Mouse (Mus musculus): ENCODE data around the gene Hibch.

The Hibch gene

DNA sequence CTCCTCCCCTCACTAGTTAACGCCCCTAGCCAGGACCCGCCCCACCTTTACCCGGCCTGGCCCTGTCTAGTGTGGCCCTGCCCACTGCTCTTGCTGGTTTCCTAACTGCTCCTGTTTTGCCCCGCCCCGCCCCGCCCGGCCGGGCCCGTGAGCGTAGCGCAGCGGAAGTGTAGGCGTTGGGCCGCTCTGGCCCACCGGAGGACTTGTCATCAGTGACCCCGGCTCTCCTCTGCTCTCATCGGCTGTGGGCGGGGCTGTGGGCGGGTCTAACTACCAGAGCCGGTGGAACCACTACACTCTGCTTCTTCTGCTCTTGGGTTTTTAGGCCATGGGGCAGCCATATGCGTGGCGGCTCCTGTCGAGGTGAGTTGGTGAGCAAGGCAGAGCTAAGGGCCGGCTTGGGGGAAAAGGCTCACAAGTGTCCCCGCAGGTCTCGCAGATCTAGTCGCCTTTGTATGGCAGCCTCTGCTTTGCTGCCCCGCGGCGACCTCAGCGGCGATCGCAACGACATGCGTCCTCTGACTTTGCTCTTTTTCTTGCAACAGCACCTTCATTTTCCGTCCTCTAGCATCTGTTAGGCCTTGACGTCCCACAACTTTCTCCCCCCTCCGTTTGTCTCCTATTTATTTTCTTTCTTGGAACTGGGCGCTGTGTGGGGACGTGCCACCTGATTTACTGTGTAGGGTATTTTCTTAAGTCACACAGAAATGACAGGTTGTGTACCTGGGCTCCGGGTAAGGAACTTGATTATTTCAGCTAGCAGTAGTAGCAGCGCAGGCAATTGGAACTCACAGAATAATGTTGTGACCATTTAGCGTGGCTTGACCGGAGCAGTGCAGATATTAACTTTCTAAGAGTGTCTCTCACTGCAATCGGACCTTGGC is at the start of gene Hibch:
Gene Hibch (plus strand): TSS at position 148 of the 884 bp plus-strand sequence.
- DNase-seq (ENCODE audit: low spot score in 2 of 2), result peak; percentile 99

DNA sequence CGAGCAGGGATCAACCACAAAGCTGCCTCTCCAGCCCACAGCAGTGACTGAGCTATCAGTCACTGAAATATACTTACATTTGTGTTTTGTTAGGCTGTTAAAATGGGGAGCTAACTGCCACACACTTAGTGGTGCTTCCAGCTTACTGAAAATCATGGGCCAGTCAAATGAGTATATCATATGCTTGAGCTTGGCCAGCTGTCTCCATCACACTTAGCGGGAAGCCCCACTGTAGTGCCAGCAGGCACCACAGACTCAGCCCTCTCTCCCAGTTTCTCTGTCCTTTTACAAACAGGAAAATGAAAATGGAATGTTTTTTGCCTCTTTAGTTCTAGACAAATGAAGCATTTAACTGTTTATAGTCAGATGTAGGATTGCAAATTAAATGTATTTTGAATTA is 48.8 kb upstream of the Hibch start:
- DNase-seq (ENCODE audit: low spot score in 2 of 2), result no peak

DNA sequence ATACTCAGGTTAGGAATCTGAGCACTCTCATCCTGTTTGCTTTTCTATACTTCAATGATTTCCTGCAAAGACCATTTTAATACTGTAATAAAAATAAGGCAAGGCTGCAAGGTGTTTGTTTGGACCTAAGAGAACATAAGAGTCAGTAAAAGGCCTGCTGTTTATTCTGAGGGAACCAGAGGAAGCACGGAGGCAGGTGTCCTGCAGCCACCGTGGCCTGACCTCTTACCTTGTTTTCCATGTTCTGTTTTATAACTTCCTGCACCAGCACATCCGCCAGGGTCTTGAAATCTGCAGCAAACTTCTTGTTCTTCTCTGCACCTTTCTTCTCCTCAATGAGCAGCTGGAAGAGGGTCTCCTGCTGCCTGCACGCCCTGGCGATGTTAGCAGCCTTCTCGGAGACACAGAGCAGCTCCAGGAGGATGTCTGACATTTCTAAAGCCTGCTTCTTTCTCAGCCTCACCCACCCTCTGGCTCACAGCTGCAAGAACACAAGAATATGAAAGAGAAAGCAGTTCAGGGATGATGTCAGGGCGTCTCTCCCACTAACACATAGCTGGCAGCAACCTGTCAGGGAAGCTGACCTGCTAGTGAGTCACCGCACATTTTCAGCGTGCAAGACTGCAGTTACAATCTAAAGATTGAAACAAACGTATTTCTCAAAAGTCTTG is 45.5 kb upstream of the Hibch start:
- peak; percentile 59 to 73 for DNase-seq (ENCODE audit: low spot score in 2 of 2)

DNA sequence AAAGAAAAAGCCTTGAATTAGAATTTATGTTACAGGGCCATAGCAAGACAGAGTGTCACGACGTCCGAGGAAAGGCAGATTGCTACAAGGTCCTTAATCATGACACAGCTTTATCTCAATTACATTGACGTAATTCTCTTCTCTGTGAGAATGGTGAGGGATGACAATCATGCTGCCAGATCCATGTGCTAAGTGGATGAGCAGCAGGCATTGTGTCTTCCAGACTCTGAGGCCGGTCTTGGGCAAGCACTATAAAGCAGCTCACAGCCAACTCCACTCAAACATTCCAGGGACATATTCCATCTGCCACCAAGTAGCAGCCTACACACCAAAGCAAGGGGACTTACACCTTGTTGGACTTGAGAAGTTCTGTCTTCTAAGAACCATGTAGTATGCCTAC is 45.0 kb upstream of the Hibch start:
- no peak for DNase-seq (ENCODE audit: low spot score in 2 of 2)

DNA sequence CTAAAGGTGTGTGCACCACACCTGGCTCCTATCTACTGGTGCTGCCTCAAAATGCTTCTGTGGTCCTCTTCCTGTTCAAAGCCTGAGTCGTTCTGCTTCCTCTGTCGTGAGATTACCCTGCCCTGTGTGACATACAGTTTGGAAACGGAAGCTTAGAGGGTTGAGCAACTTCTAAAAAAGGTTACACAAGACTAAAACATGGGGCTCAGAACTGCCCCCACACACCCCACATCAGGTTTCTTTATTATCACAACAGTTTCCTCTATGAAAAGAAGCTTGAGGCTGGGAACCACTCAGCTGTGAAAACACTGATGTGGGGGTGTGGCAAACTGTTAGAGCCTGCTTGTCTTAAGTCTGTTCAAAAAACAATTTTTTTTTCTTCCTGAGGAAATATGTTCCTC is 44.4 kb upstream of the Hibch start:
- DNase-seq (ENCODE audit: low spot score in 2 of 2), result peak; percentile 59 to 65

DNA sequence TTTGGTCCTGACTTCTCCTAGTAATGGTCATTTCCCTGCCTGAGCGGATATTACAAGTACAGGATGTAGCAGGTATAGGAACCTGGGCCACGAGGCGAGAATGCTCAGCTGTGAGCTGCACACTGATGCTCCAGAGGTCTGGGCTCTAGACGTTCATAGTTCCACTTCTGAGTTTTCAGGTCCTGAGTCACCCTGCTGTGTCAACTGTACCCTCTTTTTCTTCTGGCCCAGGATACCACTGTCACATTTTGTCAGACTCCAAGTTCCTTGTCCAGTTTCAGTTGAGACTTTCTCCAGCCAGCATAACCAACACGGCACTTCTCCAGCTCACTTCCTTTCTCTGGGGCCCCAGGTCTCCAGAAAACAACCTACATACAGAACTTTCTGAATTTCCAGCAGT is 43.1 kb upstream of the Hibch start:
- DNase-seq (ENCODE audit: low spot score in 2 of 2), result no peak

DNA sequence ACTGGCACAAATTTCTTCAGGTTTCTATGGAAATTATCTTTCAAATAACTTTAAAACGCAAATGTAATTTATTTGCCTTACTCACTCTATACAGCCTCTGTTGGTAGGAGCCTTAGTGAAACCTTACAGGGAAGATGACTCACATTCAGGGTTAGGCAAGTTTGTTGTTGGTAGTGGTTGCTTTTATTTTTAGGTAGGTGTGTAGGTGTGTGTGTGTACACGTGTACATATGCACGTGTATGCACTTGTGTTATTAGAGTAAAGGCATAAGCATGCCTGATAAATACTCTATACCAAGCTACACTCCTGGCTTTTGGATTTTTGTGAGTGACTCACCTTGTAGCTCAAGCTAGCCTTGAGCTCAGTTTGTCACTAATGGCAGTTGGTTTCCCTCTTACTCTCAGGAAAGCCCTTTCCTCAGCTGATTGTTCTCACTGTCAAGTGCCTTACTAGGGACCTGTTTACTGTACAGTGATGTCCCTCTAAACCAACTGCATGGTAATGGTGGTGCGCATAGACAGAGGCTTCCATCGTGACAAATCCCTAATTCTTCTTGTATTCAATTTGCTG is 42.2 kb upstream of the Hibch start:
- DNase-seq (ENCODE audit: low spot score in 2 of 2), result no peak

DNA sequence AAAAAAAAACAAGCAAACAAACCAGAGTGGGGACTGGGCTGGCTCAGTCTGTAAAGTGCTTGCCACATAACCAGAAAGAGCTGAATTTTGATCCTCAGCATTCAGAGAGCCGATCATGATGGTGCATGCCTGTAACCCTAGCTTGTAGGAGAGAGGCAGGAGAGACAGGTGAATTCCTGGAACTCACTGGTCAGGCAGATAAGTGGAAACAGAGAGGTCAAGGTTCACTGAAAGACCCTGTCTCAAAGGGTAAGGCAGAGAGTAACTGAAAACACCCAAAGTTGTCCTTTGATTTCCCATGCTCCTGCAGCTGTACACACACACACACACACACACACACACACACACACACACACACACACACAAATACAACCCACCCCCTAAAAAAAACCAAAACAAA is 39.7 kb upstream of the Hibch start:
- DNase-seq (ENCODE audit: low spot score in 2 of 2), result no peak

DNA sequence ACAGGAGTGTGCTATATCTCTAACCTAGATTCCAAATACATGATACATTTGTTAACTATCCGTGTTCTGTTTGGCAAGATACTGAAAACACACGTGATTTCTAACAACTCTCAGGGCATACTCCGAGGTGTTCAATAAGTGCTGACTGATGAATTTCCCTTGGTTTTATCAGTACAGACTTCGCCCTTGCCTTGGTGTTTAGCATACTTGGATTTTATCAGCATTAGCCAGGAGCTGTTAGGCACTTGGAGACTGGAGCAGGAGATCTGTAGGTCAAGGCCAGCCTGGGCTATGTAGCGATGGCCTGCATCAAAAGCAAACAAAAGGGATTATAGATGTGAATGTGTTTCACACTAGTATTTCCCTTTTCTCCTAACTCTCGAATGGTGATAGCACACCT is 36.3 kb upstream of the Hibch start:
- no peak for DNase-seq (ENCODE audit: low spot score in 2 of 2)

DNA sequence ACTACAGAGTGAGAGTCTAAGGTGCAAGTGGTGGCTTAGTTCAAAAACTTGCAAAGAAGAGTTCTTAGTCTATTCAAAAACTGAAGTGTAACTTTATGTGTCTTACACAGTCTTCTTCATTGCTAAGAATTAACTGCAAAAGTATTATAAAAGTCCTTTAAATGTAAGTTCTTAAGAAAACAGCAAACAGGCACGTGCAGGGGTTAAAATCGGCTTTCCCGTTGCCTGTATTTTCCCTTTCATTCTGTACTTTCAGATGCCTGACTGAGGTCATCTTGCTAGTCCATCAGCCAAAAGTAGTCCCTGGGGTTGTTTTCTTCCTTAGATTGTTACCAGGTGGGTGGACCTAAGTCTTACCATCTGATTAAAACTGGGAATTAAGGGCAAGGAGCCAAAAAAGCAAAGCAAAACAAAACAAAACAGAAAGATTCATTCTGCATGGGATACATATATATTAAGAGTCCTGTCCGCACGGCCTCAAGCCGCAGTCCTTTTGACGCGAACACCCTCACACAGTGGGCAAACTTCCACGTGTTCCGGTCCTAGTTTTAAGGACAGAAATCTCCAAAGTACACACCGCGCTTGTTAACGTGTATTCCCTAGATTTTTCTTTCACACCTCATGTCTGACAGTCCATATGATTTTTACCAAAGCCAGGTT is 28.4 kb upstream of the Hibch start:
- DNase-seq (ENCODE audit: low spot score in 2 of 2), result no peak

DNA sequence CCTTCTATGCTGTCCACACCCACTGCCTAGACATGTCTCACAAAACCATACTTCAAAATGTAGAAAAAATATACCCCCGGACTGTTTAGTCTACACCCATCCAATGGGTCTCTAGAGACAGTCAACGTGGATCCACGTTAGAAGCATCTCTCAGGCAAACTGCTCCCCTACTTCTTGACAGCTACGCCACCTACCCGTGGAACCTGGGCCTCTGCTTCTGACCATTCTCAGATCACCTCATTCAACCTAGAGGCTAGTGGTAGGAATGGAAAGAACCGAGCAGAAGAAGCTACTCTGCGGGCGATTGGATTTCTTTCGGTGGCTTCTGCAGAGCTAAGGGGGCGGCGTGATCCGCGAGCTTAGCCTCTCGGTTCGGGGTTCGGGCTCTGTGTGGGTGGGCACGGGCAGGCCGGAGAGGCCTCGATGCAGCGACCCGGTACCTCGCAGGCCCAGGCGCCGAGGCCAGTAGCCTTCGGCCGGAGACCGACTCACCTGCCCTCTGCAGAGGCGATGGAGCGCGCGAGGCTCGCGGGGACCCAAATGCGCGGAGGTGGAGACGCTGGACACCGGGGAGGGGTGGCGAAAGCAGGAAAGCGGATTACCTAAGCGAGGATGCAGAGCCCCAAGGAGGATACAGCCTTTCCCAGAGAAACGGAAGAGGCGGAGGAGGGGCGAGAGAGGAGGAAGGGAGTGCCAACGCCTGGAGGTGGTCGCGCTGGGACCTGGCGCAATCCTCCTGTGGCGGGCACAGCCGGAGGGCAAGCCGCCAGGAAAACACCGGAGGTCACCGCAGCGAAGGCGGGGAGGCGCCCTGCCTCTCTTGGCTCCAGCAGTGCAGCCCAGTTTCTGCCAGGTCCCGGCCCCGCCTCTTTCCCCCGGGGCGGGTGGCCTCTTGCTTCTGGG is 27.6 kb upstream of the Hibch start, which contains the start of gene Inpp1:
Gene Inpp1 (minus strand): TSS at position 779 of the 903 bp plus-strand sequence.
- DNase-seq (ENCODE audit: low spot score in 2 of 2), result peak; percentile 79 to 84

DNA sequence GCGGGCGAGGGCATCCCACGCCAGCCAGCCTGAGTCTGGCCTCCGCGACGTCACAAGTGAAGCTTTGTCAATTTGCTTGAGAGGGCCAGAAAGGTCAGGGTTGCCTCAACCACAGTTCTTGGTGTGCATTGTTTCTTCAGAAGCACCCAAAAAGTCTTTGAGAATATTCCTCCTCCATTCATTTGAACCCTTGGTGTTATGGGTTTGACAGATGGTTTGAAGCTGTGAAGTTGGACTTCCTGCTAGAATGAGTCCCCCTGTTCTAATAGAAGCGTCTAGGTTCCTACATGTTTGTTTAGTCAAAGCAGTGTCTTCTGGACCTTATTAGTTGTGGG is 26.9 kb upstream of the Hibch start:
- no peak for DNase-seq (ENCODE audit: low spot score in 2 of 2)

DNA sequence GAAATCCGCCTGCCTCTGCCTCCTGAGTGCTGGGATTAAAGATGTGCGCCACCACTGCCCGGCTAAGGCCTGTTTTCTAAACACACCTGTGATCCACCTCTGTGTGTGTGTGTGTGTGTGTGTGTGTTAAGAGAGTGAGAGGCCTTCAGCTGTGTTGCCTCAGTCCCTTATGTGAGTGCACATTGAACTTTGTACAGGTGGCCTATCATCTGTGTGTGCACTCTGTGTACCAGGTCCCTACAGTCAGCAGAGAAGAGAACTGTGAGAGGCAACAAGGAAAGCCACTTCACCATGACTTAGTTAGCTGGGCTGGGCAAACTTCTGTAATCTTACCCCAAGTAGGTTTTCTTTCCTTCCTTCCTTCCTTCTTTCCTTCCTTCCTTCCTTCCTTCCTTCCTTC is 5.6 kb upstream of the Hibch start:
- no peak for DNase-seq (ENCODE audit: low spot score in 2 of 2)

DNA sequence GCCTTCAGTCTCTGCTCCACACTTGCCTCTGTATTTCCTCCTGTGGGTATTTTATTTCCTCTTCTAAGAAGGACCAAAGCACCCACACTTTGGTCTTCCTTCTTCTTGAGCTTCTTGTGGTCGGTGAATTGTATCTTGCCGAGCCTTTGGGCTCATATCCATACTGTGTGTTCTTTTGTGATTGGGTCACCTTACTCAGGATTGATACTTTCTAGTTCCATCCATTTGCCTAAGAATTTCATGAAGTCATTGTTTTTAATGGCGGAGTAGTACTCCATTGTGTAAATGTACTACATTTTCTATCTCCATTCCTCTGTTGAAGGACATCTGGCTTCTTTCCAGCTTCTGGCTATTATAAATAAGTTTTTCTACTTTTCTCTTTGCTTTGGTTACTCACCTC is 375 bp upstream of the Hibch start:
- no peak for DNase-seq (ENCODE audit: low spot score in 2 of 2)

DNA sequence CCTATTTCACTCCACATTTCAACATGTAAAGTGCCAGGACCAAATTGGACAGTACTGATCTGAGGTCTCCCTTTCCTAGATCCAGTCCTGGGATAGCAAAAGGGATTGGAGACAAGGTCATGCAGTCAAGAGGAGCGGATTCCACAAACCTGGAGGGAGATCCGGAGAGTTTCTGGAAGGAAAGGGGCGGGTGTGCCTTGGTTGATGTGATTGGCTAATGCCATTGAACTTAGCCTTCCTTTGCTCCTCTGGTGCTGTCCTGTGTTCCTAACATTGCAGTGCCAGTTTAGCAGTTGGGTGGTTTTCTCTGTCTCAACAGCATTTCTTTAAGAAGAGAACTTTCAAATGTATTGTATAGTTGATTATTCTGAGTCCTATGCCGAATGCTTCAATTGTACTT is 1.8 kb downstream of the Hibch start:
- DNase-seq (ENCODE audit: low spot score in 2 of 2), result no peak

DNA sequence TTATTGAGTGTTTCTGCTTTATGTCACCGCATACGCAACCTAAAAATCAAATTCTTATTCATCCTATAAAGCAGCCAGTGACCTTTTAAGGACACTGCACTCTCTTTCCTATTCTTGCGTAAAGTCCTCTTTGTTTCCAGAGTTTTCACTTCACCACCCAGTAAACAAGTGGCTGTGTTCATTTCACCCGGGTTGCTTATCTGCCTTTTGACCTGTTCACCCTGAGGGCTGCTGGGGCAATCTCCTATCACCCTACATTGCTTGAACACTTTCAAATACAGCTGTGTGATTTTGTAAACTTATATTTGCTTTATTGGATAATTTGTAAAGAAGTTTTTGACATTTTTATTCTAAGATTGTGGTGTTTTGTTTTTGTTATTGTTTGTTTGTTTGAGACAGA is 4.7 kb downstream of the Hibch start:
- no peak for DNase-seq (ENCODE audit: low spot score in 2 of 2)

DNA sequence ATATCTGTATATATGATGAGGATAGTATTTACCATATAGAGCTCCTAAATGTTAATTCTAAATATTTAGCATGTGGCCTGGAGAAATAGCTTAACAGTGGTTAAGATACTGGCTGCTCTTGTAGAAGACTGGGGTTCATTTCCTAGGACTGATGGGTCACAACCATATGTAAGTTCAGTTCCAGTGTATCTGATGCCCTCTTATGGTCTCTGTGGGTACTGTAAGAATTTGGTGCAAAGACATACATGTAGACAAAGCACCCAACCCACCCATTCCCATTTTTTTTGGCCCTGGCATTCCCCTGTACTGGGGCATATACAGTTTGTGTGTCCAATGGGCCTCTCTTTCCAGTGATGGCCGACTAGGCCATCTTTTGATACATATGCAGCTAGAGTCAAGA is 9.3 kb downstream of the Hibch start:
- peak; percentile 20 to 34 for DNase-seq (ENCODE audit: low spot score in 2 of 2)

DNA sequence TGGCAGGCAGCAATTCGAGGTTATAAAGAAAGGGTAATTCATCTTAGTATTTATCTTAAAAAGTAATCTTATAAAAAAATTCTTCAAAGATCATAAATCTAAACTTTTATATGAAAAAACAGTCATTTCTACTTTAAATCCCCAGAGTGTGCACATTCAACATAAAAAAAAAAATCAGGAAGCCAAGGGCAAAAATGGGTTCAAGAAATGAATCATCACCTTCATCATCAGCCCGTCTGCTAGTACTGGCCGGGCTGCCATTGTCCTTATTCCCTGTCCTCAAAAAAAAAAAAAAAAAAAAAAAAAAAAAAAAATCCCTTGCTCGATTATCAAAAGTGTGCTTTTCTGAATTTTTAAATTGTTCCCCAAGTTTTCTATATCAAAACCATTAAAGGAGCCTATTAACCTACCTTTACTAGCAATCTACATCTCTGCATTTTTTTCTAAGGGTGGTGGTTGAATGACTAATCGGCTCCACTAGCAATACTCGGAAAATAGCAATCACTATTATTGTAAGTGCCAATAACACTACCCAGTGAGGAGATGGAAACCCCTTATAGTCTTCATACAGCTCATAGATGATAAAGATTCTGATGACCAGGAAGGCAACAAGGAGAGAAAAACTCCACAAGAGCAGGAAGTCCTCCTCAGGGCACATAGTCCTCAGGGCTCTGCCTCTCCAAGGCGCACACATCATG is 11.3 kb downstream of the Hibch start:
- DNase-seq (ENCODE audit: low spot score in 2 of 2), result no peak

DNA sequence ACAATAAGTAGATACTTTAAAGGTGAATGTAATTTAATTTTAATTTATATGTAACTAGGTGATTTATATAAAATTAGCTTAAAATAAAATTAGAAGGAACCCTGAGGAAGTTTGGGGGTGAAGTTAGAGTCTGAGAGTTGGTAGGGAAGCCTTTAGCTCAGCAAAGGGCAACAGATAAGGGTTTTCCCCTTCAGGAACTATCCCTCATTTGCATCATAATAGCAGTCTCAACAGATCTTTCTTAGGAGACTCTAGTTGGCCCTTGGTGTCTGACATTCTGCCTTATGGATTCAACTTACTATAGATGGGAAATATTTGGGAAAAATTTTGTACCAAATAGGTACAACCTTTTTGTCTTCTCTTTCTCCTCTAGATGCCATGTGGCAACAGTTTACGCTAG is 19.5 kb downstream of the Hibch start:
- no peak for DNase-seq (ENCODE audit: low spot score in 2 of 2)

DNA sequence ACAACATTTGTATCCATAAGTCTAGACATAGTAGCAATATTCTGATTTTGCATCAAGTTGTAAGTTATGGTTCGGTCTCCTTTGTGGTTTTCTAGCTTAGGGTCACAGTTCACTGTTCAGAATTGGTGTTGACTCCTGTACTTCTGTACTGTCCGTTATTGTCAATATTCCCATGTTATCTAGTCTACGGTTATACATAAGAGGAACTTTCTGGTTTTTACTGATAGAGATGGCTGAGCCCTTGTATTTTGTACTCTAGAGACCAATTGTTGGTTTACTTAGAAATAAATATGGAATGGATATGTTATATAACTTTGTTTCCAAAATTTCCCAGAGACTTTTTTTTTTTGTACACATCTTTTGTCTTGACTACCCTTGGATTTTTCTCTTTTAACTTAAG is 21.3 kb downstream of the Hibch start:
- DNase-seq (ENCODE audit: low spot score in 2 of 2), result no peak

DNA sequence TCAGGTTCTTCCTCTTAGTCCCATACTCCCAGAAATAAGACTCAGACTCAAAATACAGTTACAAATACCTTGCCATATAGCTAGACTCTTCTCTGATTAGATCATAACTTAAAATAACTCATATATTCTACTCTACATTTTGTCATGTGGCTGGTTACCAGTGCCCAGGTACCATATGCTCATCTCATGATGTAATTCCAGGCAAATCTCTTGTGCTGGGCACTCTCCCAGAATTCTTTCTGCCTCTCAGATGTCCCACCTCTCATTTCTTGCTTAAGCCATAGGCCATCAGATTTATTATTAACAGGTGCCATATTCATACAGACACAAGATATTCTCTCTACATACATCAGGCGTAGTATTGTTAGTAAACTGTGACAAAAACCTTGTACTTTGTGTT is 23.1 kb downstream of the Hibch start:
- DNase-seq (ENCODE audit: low spot score in 2 of 2), result no peak

Measured in natural killer cell, adult 2 months (primary cell).